Mouse (Mus musculus) C2C12 (cell line): ENCODE data around the gene Tmem30a. TPM values are rescaled to one million over a fixed set of nuclear protein-coding genes. Genes with fewer than 3 reads are reported as not detected.

Experiments used
- H3K27me3 ChIP-seq: one replicate; pipeline ENCODE4 v1.6.1; 2011; ENCODE audit not compliant: control insufficient read depth, insufficient read depth, insufficient read length
- H3K36me3 ChIP-seq: one replicate; pipeline ENCODE4 v1.6.1; 2011; ENCODE audit not compliant: control insufficient read depth, insufficient read depth
- H3K4me3 ChIP-seq: one replicate; pipeline ENCODE4 v1.5.1; 2011; ENCODE audit warnings: mild to moderate bottlenecking, control low read depth; ENCODE audit not compliant: poor library complexity, insufficient read depth, severe bottlenecking
- H3K79me2 ChIP-seq: one replicate; pipeline ENCODE4 v1.6.1; 2011; ENCODE audit not compliant: control insufficient read depth, insufficient read depth
- H3K79me3 ChIP-seq: one replicate; pipeline ENCODE4 v1.6.1; 2011; ENCODE audit warnings: low read depth, control low read depth
- H3ac ChIP-seq: one replicate; pipeline ENCODE3; 2011; ENCODE audit warnings: low read depth; ENCODE audit not compliant: control insufficient read depth, insufficient read length
- CEBPB ChIP-seq: IDR thresholded peaks from one replicate; pipeline ENCODE4 v1.6.1; 2011; ENCODE audit warnings: low read depth, mild to moderate bottlenecking, control low read depth, moderate library complexity
- CTCF ChIP-seq: IDR thresholded peaks from one replicate; pipeline ENCODE4 v1.5.1; 2011; ENCODE audit not compliant: control insufficient read depth, insufficient read depth, insufficient read length
- FOSL1 ChIP-seq: IDR thresholded peaks from one replicate; pipeline ENCODE4 v1.8.0; 2011; ENCODE audit warnings: mild to moderate bottlenecking, low read length; ENCODE audit not compliant: poor library complexity, insufficient read depth, severe bottlenecking
- MAX ChIP-seq: IDR thresholded peaks from one replicate; pipeline ENCODE4 v1.6.1; 2011; ENCODE audit warnings: mild to moderate bottlenecking, control low read depth
- MYOD1 ChIP-seq: IDR thresholded peaks from one replicate; pipeline ENCODE4 v1.6.1; 2011; ENCODE audit warnings: low read depth; ENCODE audit not compliant: control insufficient read depth, insufficient read length
- MYOG ChIP-seq: IDR thresholded peaks from one replicate; pipeline ENCODE4 v1.6.1; 2011; ENCODE audit not compliant: control insufficient read depth, insufficient read length; ENCODE audit errors: extremely low read depth
- USF1 ChIP-seq: IDR thresholded peaks from one replicate; pipeline ENCODE4 v1.6.1; 2011; ENCODE audit warnings: low read depth, mild to moderate bottlenecking, control low read depth, moderate library complexity
- long read RNA-seq, 2 experiments: library from polyadenylated mRNA; unstranded; transcript quantifications; one replicate each; pipeline ENCODE4 v2.0.0; 2019 to 2020
- polyA plus RNA-seq: library from polyadenylated mRNA; unstranded; fragments of >200 nt; fragmentation: generic; extraction: Trizol; gene quantifications from one replicate; pipeline ENCODE4 v1.2.1, GENCODE M21; 2012; ENCODE audit warnings: missing spikeins

The Tmem30a gene
- polyA plus RNA-seq: 18.4 TPM
- long read RNA-seq, experiment 1, transcript Tmem30a-201 (7 exons, 3,658 nt): major isoform, 136 of 151 reads
- long read RNA-seq, experiment 1, partial matches to known transcripts: 2 of 151 reads
- long read RNA-seq, experiment 1, other reads (novel, unspliced or antisense): 9 of 151 reads
- long read RNA-seq, experiment 2, transcript Tmem30a-201 (7 exons, 3,658 nt): major isoform, 913 of 948 reads
- long read RNA-seq, experiment 2, partial matches to known transcripts: 8 of 948 reads
- long read RNA-seq, experiment 2, other reads (novel, unspliced or antisense): 21 of 948 reads

DNA sequence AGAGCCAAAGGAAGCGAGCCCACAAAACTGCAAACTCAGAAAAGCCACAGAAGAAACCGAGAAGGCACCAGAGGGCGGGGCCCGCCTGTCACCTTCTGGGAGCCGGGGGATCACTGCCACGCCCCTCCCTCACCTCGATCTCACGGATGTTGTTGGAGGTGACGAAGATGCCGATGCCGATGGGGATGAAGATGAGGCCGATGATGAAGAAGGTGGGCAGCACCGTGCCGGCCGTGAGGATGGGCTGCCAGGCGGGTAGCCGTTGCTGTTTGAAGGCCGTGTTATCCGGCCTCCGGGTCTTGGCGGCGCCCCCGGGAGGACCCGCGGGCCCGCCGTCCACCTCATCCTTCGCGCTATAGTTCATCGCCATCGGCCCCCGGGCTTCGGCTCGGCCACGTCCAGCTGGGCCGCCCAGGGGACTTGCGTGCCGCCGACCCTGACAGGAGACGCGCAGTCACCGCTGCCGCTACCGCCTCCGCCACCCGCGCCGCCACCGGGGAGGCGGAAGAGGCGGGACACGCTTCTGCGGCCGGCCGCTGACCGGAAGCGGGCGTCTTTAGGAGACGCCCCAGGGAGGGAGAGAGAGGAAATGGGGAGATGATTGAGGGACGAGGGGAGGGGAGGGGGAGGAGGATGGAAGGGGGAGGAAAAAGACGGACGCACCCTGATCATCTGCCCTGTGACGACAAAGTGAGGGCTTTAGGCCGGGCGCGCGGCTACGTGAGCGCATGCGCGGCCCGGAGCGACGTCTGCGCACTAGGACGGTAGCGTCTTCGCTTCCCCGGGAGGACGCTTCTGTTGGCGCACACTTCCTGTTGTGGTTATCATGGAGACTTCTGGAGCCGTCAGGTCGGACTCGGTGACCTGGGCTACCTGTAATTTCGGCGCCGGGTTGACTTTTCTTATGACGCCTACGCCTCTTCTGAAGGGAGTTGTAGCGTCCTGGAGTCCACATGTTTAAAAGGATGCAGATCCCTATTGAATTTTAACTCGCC is at the start of gene Tmem30a:
TSS of gene Tmem30a (minus strand) at position 667 of the 995 bp plus-strand sequence.
- TF ChIP-seq USF1 (no peak), CEBPB (no peak), MYOG (no peak), FOSL1 (no peak), MAX (no peak), MYOD1 (no peak), CTCF (no peak)
- Histone ChIP-seq H3K79me3 (peaks cover 46% of the 10 kb centered on the region), H3K4me3 (peak within 1 kb of the TSS; percentile 92)

GRCm38 (mm10) chr9:79842615-79843014 is 49.3 kb upstream of the Tmem30a start:
- TF ChIP-seq MYOG (no peak), USF1 (no peak), FOSL1 (no peak), MAX (no peak), CEBPB (no peak), CTCF (no peak)
- Histone ChIP-seq H3K36me3 (no peaks in the 10 kb centered on the region), H3ac (no peak overlapping the region), H3K27me3 (no peaks in the 10 kb centered on the region), H3K79me3 (no peaks in the 10 kb centered on the region), H3K4me3 (no peak overlapping the region), H3K79me2 (no peaks in the 10 kb centered on the region)

More for the DNA sequence above, at the start of gene Tmem30a:
- Histone ChIP-seq H3K79me2 (peaks cover 49% of the 10 kb centered on the region), H3ac (peak within 1 kb of the TSS; percentile 96), H3K36me3 (no peaks in the 10 kb centered on the region), H3K27me3 (no peaks in the 10 kb centered on the region)

- Histone ChIP-seq H3K4me3 (no peak overlapping the region), H3K79me3 (no peaks in the 10 kb centered on the region), H3K79me2 (no peaks in the 10 kb centered on the region), H3K36me3 (no peaks in the 10 kb centered on the region), H3K27me3 (no peaks in the 10 kb centered on the region), H3ac (no peak overlapping the region)
- TF ChIP-seq FOSL1: no peak
- TF ChIP-seq CEBPB: no peak
- TF ChIP-seq MAX: no peak
- no peak for TF ChIP-seq CTCF
- no peak for TF ChIP-seq MYOG
- TF ChIP-seq MYOD1: no peak
- no peak for TF ChIP-seq USF1
Observed at GRCm38 (mm10) chr9:79842028-79842427, 48.7 kb upstream of the Tmem30a start.

GRCm38 (mm10) chr9:79831294-79831693 is 38.0 kb upstream of the Tmem30a start:
- H3K79me2 ChIP-seq: no peaks in the 10 kb centered on the region

DNA sequence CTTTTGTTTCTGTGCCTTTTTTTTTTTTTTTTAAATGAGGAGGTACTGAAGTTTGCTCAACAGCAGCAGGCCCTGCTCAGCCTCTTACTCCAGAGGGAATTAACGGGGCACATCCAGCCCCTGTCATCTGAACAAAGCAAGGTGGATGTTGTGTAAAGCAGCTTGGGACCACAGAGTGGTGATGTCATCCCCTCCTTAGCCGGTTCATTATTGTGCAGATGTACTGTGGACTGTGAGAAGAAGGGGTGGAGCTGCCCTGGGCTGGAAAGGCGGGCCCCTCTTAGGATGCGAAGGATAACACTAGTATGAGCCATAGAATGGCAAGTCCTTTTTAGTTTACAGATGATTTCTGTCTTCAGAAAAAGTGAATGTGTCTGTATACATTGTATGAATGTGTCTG is 37.6 kb upstream of the Tmem30a start:
- H3K79me3 ChIP-seq: no peaks in the 10 kb centered on the region
- H3ac ChIP-seq: no peak overlapping the region
- H3K79me2 ChIP-seq: no peaks in the 10 kb centered on the region
- H3K36me3 ChIP-seq: no peaks in the 10 kb centered on the region
- H3K27me3 ChIP-seq: peaks cover 10% of the 10 kb centered on the region
- no peak for TF ChIP-seq MYOG
- no peak for TF ChIP-seq MYOD1
- TF ChIP-seq FOSL1: no peak
- TF ChIP-seq CTCF: no peak
- TF ChIP-seq CEBPB: no peak
- no peak for TF ChIP-seq USF1
- no peak for TF ChIP-seq MAX
- no peak overlapping the region for H3K4me3 ChIP-seq

More at GRCm38 (mm10) chr9:79831294-79831693, 38.0 kb upstream of the Tmem30a start:
- TF ChIP-seq MAX: no peak
- no peak for TF ChIP-seq FOSL1
- no peak for TF ChIP-seq USF1
- TF ChIP-seq CTCF: no peak
- TF ChIP-seq CEBPB: no peak
- no peak for TF ChIP-seq MYOG
- no peak for TF ChIP-seq MYOD1
- no peaks in the 10 kb centered on the region for H3K79me3 ChIP-seq
- H3K4me3 ChIP-seq: no peak overlapping the region
- no peak overlapping the region for H3ac ChIP-seq
- peaks cover 7% of the 10 kb centered on the region for H3K27me3 ChIP-seq
- H3K36me3 ChIP-seq: no peaks in the 10 kb centered on the region
